Mouse (Mus musculus) CD4-positive, CD25-positive, alpha-beta regulatory T cell, adult 2 months (primary cell): ENCODE results near the gene Dap.

ENCODE experiments used
- DNase-seq: peaks from one replicate; pipeline ENCODE4 v3.0.0-alpha.2; 2012; ENCODE audit warnings: low read depth, low spot score

Gene Dap

GRCm38 (mm10) chr15:31299258-31299917 lies 75.3 kb downstream of the Dap start:
- no peak for DNase-seq

DNA sequence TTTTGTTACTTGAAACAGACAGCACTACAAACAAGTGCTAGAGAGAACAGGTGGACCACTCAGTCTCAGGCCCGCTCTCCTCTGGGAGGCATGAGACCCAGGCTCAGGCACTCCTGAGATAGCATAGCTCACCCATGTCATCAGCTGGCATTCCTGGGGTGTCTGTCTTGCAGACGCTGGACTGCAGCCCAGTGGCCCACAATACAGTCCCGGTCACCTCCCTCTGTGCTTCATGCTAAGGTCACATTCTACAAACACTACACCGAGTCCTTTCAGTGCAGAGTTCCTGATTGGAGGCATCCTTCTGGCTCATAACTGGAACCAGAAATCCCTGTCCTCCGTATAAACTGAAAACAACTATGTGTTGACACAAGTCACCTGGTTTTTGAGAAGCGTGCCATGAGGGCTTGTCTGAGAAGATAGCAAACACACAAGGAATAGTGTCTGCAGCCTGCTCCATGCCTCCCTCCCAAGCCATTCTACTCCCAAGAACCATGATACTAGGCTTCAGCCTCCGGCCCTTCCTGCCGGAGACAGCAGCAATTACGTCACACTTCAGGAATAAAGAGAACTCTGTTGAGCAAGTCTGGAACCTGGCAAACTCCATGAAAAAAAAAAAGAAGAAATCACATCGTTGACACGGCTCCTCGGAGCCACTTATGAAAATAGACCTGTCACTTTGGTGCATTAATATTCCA lies 78.3 kb downstream of the Dap start:
- DNase-seq, result no peak

DNA sequence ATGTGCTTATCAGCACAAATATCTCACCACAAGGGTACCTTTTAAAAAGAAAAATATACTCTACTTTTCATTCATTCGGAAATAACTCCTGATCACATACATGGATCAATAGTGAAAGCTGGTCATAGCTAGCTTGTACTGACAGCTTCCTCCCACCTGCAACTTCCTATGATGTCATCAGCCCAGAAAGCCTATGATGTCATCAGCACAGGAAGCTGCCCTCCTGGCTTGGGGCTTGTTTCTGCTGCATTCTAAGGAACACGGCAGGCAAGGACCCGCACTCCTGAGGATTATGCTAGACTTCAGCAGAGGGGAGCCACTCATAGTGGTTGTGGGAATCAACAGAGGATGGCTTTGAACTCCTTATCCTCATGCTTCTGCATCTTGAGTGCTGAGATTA lies 80.2 kb downstream of the Dap start:
- DNase-seq, result no peak

DNA sequence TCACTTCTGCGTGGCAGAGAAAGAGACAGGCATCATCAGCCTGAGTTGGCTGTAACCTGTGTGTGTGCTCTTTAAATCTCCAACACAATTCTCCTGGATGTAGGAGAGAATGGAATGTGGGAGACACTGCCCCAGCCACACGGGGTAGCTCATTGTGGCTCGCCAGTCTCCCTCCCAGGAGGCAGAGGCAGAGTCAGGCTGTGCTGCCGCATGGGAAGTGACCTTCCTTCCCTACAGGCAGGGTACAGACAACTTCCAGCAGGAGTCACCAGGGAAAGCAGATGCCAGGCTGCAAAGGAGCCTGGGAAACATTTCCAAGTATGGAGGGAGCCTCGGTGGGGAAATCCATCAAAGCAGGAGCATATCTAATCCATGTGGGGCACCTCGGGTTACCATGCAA lies 81.1 kb downstream of the Dap start:
- DNase-seq, result no peak

DNA sequence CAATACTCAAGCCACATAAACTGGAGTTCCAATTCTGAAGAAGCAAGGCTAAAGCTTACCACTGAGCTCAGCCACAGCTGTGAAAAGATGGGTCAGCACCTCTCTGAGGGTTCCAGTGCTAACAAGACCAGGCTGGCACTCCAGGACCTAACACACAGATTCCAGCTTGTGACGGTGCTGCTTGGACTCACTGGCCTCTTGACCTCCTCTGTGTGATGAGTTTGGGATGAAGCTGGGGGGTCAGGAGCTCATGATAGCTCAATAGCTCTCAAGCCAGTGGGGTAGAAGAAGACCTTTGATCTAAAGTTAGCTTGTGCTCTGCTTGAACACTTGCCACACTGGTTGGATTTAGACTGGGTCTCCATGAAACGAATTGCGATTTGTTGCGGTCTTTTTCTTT lies 82.6 kb downstream of the Dap start:
- DNase-seq, result no peak

- DNase-seq, result peak; percentile 33
These were observed 85.4 kb downstream of the Dap start for GRCm38 (mm10) chr15:31309526-31309925.

DNA sequence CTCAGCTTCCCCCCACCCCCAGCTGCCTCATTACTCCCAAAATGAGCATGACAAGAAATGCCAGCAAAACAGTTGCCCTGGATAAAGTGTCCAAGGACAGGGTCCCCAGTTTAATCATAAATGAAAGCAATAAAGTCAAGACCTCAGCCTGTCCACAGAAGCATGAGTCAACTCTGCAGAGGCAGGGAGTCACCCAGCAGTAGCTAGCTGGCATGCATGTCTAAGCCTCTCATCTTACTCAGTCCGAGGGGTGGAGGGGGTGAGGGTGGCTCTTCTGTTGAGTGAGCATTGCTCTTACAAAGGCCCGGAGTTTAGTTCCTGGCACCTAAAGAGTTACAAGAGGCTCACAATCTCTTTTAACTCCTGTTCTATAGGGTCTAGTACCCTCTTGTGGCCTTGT lies 87.9 kb downstream of the Dap start:
- DNase-seq, result no peak

DNA sequence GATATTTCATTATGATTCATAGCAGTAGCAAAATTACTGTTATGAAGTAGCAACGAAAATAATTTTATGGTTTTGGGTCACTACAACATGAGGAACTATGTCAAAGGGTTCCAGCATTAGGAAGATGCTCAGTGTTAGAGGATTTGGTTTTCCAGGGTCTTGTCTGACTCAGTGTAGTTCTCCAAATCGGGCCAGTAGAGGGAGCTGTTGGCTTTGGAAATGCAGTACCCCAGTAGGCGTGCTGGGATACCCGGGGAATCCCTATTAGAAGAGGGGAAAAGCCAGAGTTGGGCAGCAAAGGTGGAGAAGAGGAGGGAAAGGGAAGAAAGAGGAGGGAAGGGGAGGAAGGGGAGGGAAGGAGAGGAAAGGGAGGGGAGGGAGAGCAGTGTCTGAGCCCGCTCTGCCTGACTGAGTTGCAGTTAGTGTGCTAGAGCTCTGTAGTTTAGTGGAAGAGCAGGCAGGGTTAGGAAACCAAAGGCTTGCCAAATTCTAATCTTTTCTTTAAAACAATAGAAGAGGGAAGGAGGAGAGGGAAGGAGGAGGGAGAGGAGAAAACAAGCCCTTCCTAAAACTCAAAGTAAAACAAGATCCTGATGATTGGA lies 91.6 kb downstream of the Dap start:
- peak; percentile 70 for DNase-seq

- no peak for DNase-seq
These were observed 93.1 kb downstream of the Dap start for GRCm38 (mm10) chr15:31317056-31317805.

GRCm38 (mm10) chr15:31318158-31318955 lies 94.2 kb downstream of the Dap start:
- DNase-seq, result no peak

- no peak for DNase-seq
These were observed 94.9 kb downstream of the Dap start for GRCm38 (mm10) chr15:31319046-31319445.

- DNase-seq, result peak; percentile 6
These were observed 96.7 kb downstream of the Dap start for GRCm38 (mm10) chr15:31320598-31321377.

DNA sequence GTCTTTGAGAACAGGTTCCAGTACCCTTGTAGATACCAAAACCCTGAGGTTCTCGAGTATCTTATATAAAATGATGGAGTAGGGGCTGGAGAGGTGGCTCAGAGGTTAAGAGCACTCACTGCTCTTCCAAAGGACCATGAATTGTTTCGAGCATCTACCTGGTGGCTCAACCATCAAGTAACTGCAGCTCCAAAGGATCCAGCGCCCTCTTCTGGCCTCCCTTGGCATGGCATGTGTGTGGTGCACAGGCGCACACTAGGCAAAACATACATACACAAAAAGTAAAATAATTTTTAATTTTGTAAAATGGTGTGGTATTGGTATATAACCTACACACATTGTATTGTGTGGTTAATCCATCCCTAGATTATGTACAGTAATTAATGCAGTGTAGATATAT lies 99.6 kb downstream of the Dap start:
- DNase-seq, result peak; percentile 24
